ENCODE assay signal across 1 mouse cellular context in the genomic region with DNA sequence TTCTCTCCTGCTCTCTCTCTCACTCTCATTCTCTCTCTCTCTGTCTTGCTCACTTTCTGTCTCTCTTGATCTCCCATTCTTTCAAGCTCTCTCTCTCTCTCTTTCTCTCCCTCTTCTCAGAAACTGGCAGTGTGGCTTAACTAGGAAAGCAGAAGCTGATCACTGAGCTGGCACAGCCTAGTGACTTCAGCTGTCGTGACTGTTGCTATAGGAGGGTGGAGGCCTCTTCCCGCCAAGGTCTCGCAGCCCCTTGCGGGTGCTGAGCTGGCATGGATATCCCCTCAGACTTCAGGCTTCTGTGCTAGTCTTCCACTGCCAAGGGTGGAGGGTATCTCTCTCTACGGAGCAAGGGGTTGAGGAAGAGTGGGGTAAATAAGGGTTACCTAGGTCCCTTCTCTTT.
TF ChIP-seq lines count a peak whose summit lies in the region.

No protein-coding gene starts in this region.

TF ChIP-seq in MEL, 35 proteins besides CTCF, POLR2A, EP300 and RAD21:
- TF ChIP-seq SMC3 (IDR thresholded peaks at IDR 0.05; ENCODE audit: low read depth, low read length) = no peak
- TF ChIP-seq GATA1 (IDR thresholded peaks at IDR 0.05; ENCODE audit: low read depth, low read length) = no peak
- no peak for TF ChIP-seq UBTF (IDR thresholded peaks at IDR 0.05; ENCODE audit: borderline replicate concordance, insufficient read depth, low read depth, low read length)
- TF ChIP-seq MYB (IDR thresholded peaks at IDR 0.05; ENCODE audit: low read depth, low read length) = no peak
- no peak for TF ChIP-seq MEF2A (IDR thresholded peaks at IDR 0.05; ENCODE audit: extremely low read depth, insufficient replicate concordance, low read depth, low read length, poor library complexity, severe bottlenecking)
- no peak for TF ChIP-seq USF2 (IDR thresholded peaks at IDR 0.05; ENCODE audit: borderline replicate concordance in 1 of 2, insufficient read depth in 1 of 2, low read depth in 1 of 2, low read length in 2 of 2)
- no peak for TF ChIP-seq MAFK (IDR thresholded peaks at IDR 0.05; ENCODE audit: borderline replicate concordance, low read depth, low read length)
- no peak for TF ChIP-seq RCOR1 (IDR thresholded peaks at IDR 0.05; ENCODE audit: low read depth, low read length)
